In genomic region chr7:138121497-138121896, GRCm38 (mm10) we compare ENCODE assay signal across 13 mouse cellular contexts.
DNase-seq lines count a peak whose midpoint lies in the region; ATAC-seq lines count a peak whose summit lies in the region.
"Had no signal": no experiment of that assay in that cellular context is flagged by ENCODE, and none has a peak within 500 bp of the region (broad histone marks: within the 10 kb centered on the region; RNA-seq: fewer than 3 reads in every experiment).

No protein-coding gene starts in this region.

- peak; percentile 3 for DNase-seq in cerebellum, adult 9-11 months
- no peak for DNase-seq in cerebellum, adult 18-20 months
- peak; percentile 35 for DNase-seq in neural tube, embryonic 11.5 days (ENCODE audit: low spot score)
- DNase-seq in neural tube, embryonic 10.5 days (ENCODE audit: extremely low spot score, low spot score): no peak
- peak; percentile 32 to 33 for DNase-seq in layer of hippocampus, postnatal 10 days (ENCODE audit: low spot score in 2 of 2)
- no peak for DNase-seq in thymus, postnatal 4 days
- no peak for DNase-seq in spleen, postnatal 4 days (ENCODE audit: low spot score in 2 of 2)
- DNase-seq in cerebellum, adult 9-10 months: no peak
- DNase-seq: cerebellum, postnatal 36 days; kidney, adult 11 months; left cerebral cortex, postnatal 4 days had no signal

- H3K4me1 ChIP-seq in neural tube, embryonic 11.5 days (ENCODE audit: control insufficient read depth, insufficient read depth, low read length): peaks cover 4% of the 10 kb centered on the region; the same call in 1 of the 2 replicates
- H3K4me1 ChIP-seq: heart, embryonic 12.5 days; lung, embryonic 15.5 days had no signal

- H3K9me3 ChIP-seq in neural tube, embryonic 11.5 days (ENCODE audit: control insufficient read depth, low read length): no peaks in the 10 kb centered on the region
- H3K9me3 ChIP-seq: heart, embryonic 12.5 days; lung, embryonic 15.5 days had no signal

- no peaks in the 10 kb centered on the region for H3K36me3 ChIP-seq in neural tube, embryonic 11.5 days (ENCODE audit: control insufficient read depth, insufficient read depth, low read length)
- H3K36me3 ChIP-seq: heart, embryonic 12.5 days; lung, embryonic 15.5 days had no signal

- H3K27ac ChIP-seq in neural tube, embryonic 11.5 days (ENCODE audit: low read depth, low read length): no peak overlapping the region
- H3K27ac ChIP-seq: lung, embryonic 15.5 days had no signal

- ATAC-seq in neural tube, embryonic 11.5 days (ENCODE audit: insufficient read depth, low FRiP score, low TSS enrichment): peak; percentile 48

- no peak overlapping the region for H3K4me2 ChIP-seq in neural tube, embryonic 11.5 days (ENCODE audit: low read depth)
- H3K4me2 ChIP-seq: heart, embryonic 12.5 days; lung, embryonic 15.5 days had no signal

- no peak overlapping the region for H3K9ac ChIP-seq in neural tube, embryonic 11.5 days (ENCODE audit: low read length)
- H3K9ac ChIP-seq: heart, embryonic 12.5 days; lung, embryonic 15.5 days had no signal

- H3K27me3 ChIP-seq in neural tube, embryonic 11.5 days (ENCODE audit: control insufficient read depth, insufficient read depth, low read length): no peaks in the 10 kb centered on the region
- H3K27me3 ChIP-seq: heart, embryonic 12.5 days; lung, embryonic 15.5 days had no signal

- WGBS in neural tube, embryonic 11.5 days: 2% methylated on average over 4 of the region's 4 CpGs

- no peak overlapping the region for H3K4me3 ChIP-seq in neural tube, embryonic 11.5 days (ENCODE audit: low read depth, low read length)
- H3K4me3 ChIP-seq: heart, embryonic 12.5 days; lung, embryonic 15.5 days had no signal

Comparison
In these comparisons a context has a peak if more than half of its experiments do, and no peak if none do; other contexts are left out.
1. DNase-seq: peak in cerebellum, adult 9-11 months (single experiment), neural tube, embryonic 11.5 days (single experiment) and layer of hippocampus, postnatal 10 days (2 of 2); none in cerebellum, adult 18-20 months (0 of 2), neural tube, embryonic 10.5 days (single experiment), thymus, postnatal 4 days (single experiment), spleen, postnatal 4 days (0 of 2) and cerebellum, adult 9-10 months (single experiment).